Mouse (Mus musculus): ENCODE results near the gene Gm20696. TPM values are rescaled to one million over a fixed set of nuclear protein-coding genes. Genes with fewer than 3 reads are reported as not detected.

Gene Gm20696
- polyA plus RNA-seq, 1 experiment = not detected

DNA sequence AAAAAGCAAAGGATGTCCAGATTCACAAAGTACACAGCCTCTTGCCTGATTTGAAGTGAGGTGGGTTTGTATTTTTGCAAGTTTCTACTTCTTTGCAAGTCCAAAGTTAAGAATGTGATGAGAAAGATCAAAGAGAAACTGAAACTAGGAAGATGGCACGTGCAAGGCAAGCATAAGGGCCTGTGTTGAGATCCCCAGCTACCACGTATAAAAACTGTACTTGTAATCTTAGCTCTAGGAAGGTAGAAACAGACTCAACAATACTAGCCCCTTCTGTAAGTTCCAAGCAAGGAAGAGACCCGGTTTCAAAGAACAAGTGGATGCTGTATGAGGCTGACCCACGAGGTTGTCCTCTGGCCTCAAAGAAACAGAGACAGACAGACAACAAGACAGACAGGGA, 234.7 kb downstream of the Gm20696 start:
- Histone ChIP-seq H3K4me3 (ENCODE audit: insufficient read depth, low read depth, low read length) (no peak overlapping the region), H3K4me1 (ENCODE audit: control insufficient read depth, insufficient read depth, insufficient read length, low read length) (0 out of 2 replicates have a peak, but pooled peaks cover 4% of the 10 kb centered on the region), H3K27ac (replicated peaks; ENCODE audit: low read depth, low read length) (no peak overlapping the region)

DNA sequence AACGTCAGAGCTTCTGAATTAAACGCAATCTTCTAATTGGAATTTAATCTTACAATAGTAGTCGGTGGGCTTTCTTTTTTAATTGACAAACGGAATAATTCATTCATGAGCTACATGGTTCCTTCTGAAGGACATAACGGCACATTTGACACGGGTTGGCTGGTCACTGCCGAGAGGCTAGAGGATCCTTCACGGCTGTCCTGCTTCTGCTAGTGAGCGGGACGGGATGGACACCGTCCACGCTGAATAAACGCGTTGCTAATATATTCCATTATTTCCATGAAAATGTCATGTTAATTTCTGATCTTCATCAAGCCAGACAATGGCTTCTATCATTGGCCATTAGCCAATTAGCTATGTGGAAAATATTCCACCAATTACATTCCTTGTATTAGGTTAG, 236.0 kb downstream of the Gm20696 start:
- no peak overlapping the region for H3K4me3 ChIP-seq (ENCODE audit: insufficient read depth, low read depth, low read length)
- H3K27ac ChIP-seq (replicated peaks; ENCODE audit: low read depth, low read length) = no peak overlapping the region
- H3K4me1 ChIP-seq (ENCODE audit: control insufficient read depth, insufficient read depth, insufficient read length, low read length) = 0 out of 2 replicates have a peak, but pooled peaks cover 4% of the 10 kb centered on the region

DNA sequence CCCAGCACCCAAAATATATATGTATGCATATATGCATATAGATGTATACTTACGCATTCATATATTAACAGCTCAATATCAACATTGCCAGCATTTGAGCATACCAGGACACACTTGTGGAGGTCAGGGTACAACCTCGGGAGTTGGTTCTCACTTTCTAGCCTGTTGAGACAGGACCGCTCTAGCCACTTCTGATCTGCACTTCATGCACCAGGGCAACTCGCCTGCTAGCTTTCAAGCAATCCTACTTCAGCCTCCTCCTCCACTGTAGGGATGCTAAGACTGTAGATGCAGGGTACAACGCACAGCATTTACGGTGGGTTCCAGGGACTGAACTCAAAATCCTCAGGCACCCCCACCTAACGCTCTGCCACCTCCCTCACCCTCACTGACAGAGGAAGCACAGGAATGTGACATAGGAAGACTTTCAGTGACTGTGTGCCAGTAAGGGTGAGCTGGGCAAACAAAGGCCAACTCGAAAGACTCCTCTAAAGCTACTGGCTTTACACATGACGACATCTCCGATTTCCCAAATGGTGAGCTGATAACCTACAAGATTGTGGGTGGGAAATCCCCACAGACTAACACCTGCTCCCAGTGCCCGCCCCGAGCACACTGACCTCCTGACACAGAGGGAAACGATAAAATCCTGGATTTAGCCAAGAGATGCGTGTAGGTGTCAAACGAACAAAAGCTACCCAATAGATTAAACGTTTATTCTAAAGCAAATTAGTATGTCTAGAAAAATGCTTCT, 237.0 kb downstream of the Gm20696 start:
- H3K27ac ChIP-seq (replicated peaks; ENCODE audit: low read depth, low read length) = no peak overlapping the region
- 0 out of 2 replicates have a peak, but pooled peaks cover 4% of the 10 kb centered on the region for H3K4me1 ChIP-seq (ENCODE audit: control insufficient read depth, insufficient read depth, insufficient read length, low read length)
- H3K4me3 ChIP-seq (ENCODE audit: insufficient read depth, low read depth, low read length) = no peak overlapping the region

DNA sequence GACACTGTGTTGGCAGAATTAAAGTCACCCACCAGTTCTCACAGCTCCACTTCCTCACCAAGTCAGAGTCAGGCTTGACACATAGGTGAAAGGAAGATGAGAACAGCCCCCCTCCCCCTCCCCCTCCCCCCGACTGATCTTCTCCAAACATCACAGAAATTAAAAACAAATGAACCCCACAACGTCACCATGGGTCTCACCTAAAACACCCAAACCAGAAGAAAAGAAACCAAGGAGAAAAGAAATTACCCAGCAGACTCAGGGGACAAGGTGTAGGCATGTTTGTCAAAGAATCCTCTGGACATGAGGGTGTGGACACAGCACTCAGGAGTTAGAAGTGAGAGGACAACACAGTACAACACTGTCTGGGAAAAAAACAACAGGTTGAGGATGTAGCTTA, 237.6 kb downstream of the Gm20696 start:
- no peak overlapping the region for H3K4me3 ChIP-seq (ENCODE audit: insufficient read depth, low read depth, low read length)
- no peak overlapping the region for H3K27ac ChIP-seq (replicated peaks; ENCODE audit: low read depth, low read length)
- H3K4me1 ChIP-seq (ENCODE audit: control insufficient read depth, insufficient read depth, insufficient read length, low read length) = 0 out of 2 replicates have a peak, but pooled peaks cover 4% of the 10 kb centered on the region

DNA sequence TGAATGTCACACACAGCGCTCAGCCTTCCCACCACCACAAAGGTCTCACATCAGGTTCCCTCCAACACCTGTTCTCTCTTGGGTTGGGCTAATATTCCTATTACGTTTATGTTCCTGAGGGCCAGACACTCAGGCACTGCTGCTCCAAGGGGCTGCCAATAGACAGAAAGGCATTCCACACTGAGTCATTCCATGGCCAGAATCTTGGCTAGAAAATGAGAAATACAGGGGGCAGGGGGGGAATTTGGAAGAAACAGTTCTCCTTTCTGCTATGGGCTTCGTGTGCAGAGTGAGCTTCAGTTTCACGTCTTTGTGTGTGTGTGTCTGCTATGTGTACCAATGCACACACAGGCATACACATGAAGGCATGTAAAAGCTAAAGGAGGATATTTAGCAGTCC, 239.3 kb downstream of the Gm20696 start:
- Histone ChIP-seq H3K27ac (replicated peaks; ENCODE audit: low read depth, low read length) (no peak overlapping the region), H3K4me1 (ENCODE audit: control insufficient read depth, insufficient read depth, insufficient read length, low read length) (0 out of 2 replicates have a peak, but pooled peaks cover 4% of the 10 kb centered on the region), H3K4me3 (ENCODE audit: insufficient read depth, low read depth, low read length) (no peak overlapping the region)

DNA sequence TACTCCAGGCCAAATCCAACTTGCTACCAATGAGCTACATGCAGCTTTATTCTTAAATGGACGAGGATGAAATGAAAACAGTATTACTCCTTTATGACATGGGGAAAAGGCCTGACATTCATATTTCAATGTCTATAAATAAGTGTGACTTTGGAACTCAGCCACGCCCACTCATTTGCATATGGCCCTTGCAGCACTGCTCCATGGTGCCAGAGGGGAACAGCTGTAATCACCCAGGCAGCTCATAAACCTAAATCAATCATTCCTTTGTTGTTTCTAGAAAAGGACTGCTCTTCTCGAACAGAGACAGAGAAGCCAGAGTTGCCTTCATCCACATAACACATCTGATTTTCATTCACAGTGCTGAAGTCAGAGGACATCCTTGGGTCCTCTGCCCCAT, 241.6 kb downstream of the Gm20696 start:
- no peak overlapping the region for H3K4me3 ChIP-seq (ENCODE audit: insufficient read depth, low read depth, low read length)
- H3K4me1 ChIP-seq (ENCODE audit: control insufficient read depth, insufficient read depth, insufficient read length, low read length) = no peaks in the 10 kb centered on the region
- H3K27ac ChIP-seq (replicated peaks; ENCODE audit: low read depth, low read length) = no peak overlapping the region

DNA sequence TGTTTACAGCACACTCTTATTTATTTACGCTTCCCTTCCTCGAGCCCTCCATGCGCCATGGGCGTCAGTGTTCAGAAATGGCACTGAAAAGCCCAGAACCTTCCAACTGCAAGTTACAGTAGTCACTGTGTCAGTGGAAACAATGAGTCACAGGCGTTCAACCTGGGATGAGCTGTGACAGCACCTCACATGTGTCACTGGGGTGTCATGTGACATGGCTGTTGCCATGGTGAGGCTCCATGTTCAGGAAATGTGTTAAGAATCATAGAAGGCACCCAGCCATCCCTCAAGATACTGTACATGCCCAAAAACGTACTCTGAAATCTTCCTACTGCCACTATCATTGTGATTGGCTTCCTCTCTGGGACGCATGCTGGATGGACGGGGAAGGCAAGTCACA, 245.9 kb downstream of the Gm20696 start:
- H3K4me3 ChIP-seq (ENCODE audit: insufficient read depth, low read depth, low read length) = no peak overlapping the region
- no peaks in the 10 kb centered on the region for H3K4me1 ChIP-seq (ENCODE audit: control insufficient read depth, insufficient read depth, insufficient read length, low read length)
- H3K27ac ChIP-seq (replicated peaks; ENCODE audit: low read depth, low read length) = no peak overlapping the region

DNA sequence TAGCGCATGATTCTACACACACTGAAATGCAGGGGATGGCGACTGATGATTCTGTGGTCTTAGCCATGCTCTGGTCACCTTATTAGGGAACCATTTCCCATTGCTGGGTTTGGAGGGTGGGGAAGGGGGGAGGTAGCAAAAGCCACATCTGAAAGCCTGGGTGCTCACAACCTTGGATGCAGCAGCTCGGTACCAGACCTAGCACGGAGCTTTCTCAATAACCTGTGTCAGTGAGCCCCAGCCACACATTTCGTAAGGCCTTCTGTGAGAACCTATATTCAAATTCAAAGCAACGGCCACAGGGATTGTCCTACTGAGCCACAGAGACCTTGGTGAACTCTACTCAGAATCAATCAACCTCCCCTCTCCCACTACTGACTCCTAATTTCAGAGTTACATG, 254.0 kb downstream of the Gm20696 start:
- Histone ChIP-seq H3K4me1 (ENCODE audit: control insufficient read depth, insufficient read depth, insufficient read length, low read length) (peaks cover 4% of the 10 kb centered on the region; the same call in 1 of the 2 replicates), H3K4me3 (ENCODE audit: insufficient read depth, low read depth, low read length) (no peak overlapping the region), H3K27ac (replicated peaks; ENCODE audit: low read depth, low read length) (no peak overlapping the region)

DNA sequence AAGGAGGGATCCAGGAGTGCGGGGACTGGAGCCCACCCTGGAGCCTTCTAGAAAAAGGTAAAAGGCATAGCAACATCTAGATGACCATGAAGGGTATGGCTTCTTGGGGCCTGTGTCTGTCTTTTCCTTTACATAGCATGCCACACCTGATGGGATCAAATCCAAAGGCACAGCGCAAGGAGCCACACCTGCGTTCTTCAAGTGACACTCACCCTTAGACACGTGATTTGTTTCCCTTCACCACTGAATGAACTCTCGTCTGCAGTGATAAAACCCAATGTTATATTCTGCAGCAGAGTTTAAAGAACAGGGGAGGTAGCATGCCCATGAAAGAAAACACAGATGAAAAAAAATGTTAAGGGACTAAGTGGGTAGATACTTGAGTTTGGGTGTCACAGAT, 257.0 kb downstream of the Gm20696 start:
- no peak overlapping the region for H3K27ac ChIP-seq (replicated peaks; ENCODE audit: low read depth, low read length)
- no peak overlapping the region for H3K4me3 ChIP-seq (ENCODE audit: insufficient read depth, low read depth, low read length)
- H3K4me1 ChIP-seq (ENCODE audit: control insufficient read depth, insufficient read depth, insufficient read length, low read length) = peaks cover 15% of the 10 kb centered on the region; the same call in 1 of the 2 replicates

DNA sequence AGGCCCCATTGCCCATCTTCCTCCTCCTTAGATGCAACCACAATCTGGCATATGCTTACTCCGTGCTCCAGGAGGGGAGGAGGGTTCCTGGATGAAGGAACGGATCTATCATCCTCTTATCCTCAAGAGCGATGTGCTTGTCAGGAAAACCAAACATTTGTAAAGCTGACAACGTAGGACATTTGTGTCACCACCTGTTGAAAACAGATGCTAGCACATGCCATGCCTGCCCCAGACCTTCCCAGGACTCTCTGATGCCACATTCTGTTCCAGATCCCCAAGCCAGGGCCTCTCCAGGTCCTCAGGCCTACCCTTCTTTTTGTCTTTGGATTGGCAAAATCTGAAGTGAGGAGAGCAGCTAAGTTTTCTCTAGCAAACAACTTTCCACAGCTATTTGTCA, 257.7 kb downstream of the Gm20696 start:
- H3K4me3 ChIP-seq (ENCODE audit: insufficient read depth, low read depth, low read length) = no peak overlapping the region
- H3K27ac ChIP-seq (replicated peaks; ENCODE audit: low read depth, low read length) = no peak overlapping the region
- peaks cover 15% of the 10 kb centered on the region; the same call in 1 of the 2 replicates for H3K4me1 ChIP-seq (ENCODE audit: control insufficient read depth, insufficient read depth, insufficient read length, low read length)

DNA sequence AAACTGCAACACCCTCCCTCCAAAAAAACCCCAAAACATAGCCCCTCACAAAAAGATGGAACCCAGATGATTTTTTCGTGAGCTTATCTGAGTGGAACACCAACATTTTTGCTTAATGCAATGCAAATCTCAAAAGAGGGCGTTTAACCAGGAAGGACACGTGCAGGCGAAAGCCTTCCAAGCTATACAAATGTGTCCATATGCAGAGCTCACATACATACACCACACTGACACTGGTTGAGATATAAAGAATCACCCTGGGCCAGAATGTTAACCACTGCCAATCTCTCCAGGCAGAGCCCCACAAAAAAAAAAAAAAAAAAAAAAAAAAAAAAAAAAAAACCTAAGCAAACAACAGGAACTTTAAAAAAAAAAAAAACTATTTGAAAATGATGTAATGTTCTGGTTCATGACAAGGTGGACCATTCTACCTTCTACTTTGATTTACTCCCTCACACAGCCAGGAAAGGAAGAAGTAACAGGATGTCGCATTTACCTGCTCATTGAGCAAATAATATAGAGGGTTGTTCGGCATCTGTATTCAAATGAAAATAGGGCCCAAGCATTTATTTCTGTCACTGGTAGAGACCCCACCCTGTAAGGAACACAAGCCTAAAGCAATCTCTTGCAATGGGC, 262.7 kb downstream of the Gm20696 start:
- Histone ChIP-seq H3K27ac (replicated peaks; ENCODE audit: low read depth, low read length) (no peak overlapping the region), H3K4me3 (ENCODE audit: insufficient read depth, low read depth, low read length) (no peak overlapping the region), H3K4me1 (ENCODE audit: control insufficient read depth, insufficient read depth, insufficient read length, low read length) (peaks cover 15% of the 10 kb centered on the region; the same call in 1 of the 2 replicates)

DNA sequence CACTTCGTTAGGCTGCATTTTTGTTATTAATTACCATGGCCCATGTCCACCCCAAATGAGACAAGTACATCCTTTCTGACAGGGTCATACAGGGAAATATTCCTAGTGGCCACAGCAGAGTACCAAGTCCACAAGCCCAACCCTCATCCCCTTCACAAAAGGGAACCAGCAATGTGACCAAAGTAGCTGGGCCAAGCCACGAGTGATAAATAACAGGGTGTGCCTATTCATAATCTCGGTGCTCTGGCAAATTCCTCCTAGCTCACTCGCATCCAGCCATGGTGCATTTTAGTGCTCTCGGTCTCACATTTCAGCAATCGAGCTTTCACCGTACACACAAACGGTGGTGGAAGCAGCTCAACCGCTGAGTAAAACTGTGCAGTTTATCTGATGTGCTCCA, 263.7 kb downstream of the Gm20696 start:
- Histone ChIP-seq H3K4me1 (ENCODE audit: control insufficient read depth, insufficient read depth, insufficient read length, low read length) (peaks cover 15% of the 10 kb centered on the region; the same call in 1 of the 2 replicates), H3K27ac (replicated peaks; ENCODE audit: low read depth, low read length) (no peak overlapping the region)

DNA sequence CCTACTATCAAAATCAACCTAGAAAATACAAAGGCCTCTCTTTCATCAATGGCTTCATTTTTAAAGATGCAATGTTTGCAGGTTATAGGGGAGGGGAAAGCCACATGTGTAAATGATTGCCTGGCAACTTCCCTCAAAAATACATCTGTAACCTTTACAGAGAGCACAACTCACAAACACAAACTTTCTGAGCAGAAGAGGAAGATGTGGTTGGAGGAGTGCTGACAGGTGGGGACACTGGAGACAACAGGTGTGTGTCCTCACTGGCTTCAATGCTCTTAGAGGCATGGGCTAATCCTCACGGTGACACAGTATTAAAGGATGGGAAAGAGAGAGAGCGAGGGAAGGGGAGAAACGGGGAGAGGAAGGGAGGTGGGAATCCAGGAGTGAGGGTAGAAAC, 264.2 kb downstream of the Gm20696 start:
- H3K27ac ChIP-seq (replicated peaks; ENCODE audit: low read depth, low read length) = no peak overlapping the region
- H3K4me3 ChIP-seq (ENCODE audit: insufficient read depth, low read depth, low read length) = no peak overlapping the region
- H3K4me1 ChIP-seq (ENCODE audit: control insufficient read depth, insufficient read depth, insufficient read length, low read length) = peaks cover 14% of the 10 kb centered on the region; the same call in 1 of the 2 replicates

More for the DNA sequence above, 263.7 kb downstream of the Gm20696 start:
- H3K4me3 ChIP-seq (ENCODE audit: insufficient read depth, low read depth, low read length) = no peak overlapping the region

DNA sequence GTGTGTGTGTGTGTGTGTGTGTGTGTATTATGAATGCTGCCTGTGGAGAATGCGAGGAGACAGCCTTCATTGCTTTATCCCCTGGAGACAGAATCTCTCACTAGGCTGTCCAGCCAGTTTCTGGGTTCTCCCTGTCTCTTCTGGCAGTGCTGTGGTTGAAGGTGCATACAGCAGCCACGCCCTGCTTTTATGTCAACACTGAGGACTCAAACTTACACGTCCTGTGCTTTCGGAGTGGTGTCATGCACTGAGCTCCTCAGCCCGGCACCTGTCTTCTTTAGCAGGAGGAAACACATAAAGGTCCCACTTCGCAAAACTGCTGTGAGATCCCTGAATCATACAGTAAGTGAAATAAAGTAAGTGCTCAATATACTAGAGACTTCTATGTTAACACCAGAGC, 264.8 kb downstream of the Gm20696 start:
- no peak overlapping the region for H3K4me3 ChIP-seq (ENCODE audit: insufficient read depth, low read depth, low read length)

DNA sequence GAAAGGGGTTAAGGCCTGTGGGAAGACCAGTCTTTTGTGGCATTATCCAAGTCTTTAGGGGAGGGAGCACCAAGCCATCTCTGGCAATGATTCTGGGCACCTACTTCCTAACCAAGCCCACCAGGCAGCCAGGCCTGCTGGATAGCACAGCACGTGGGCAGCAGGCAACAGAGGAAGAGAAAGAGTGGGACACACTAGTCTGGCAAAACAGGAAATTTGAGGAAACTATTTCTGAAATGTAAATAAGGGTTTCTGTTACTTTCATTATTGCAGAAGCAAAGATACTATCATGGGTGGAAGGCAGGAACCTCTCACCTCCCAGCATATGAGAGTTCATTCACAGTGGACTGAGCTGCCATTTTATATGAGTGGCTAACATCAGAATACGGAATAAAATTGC, 265.4 kb downstream of the Gm20696 start:
- H3K4me1 ChIP-seq (ENCODE audit: control insufficient read depth, insufficient read depth, insufficient read length, low read length) = peaks cover 10% of the 10 kb centered on the region; the same call in 1 of the 2 replicates
- 0 out of 2 replicates have a peak overlapping the region, but pooled peaks have one; percentile 5 for H3K27ac ChIP-seq (replicated peaks; ENCODE audit: low read depth, low read length)
- H3K4me3 ChIP-seq (ENCODE audit: insufficient read depth, low read depth, low read length) = no peak overlapping the region

More for the DNA sequence above, 264.8 kb downstream of the Gm20696 start:
- Histone ChIP-seq H3K27ac (replicated peaks; ENCODE audit: low read depth, low read length) (0 out of 2 replicates have a peak overlapping the region, but pooled peaks have one; percentile 5), H3K4me1 (ENCODE audit: control insufficient read depth, insufficient read depth, insufficient read length, low read length) (peaks cover 14% of the 10 kb centered on the region; the same call in 1 of the 2 replicates)

Data from brown adipose tissue, adult 24 weeks (tissue).